Mouse (Mus musculus) small intestine, adult 2 months (tissue): Measurements from ENCODE around the gene Diras2.

ENCODE experiments used
- CTCF ChIP-seq: fragments of 200-500 bp; IDR thresholded peaks from 2 replicates; pipeline ENCODE4 v1.5.1; 2012; ENCODE audit warnings: low read depth, mild to moderate bottlenecking, control low read depth, inconsistent platforms, low read length, moderate library complexity, mixed read lengths; ENCODE audit not compliant: insufficient replicate concordance, insufficient read length; ENCODE audit errors: extremely low read depth
- POLR2A ChIP-seq: fragments of 200-500 bp; IDR thresholded peaks from 2 replicates; pipeline ENCODE4 v1.6.1; 2012; ENCODE audit warnings: low read depth, mild to moderate bottlenecking, control low read depth, inconsistent platforms, low read length, moderate library complexity

GRCm38 (mm10) chr13:52476222-52476621 is 54.9 kb downstream of the Diras2 start:
- no peak for TF ChIP-seq POLR2A
- TF ChIP-seq CTCF = peak; percentile 29; the same call in 1 of the 2 replicates
